Mouse (Mus musculus): Measurements from ENCODE around the gene Gm20388.
"Not testable (repeated sequence)": the region's sequence is repeated elsewhere in the genome, so short reads cannot be mapped to it uniquely, and the experiment has no call there.

The Gm20388 gene

GRCm38 (mm10) chr8:122611295-122612133 lies 2700.9 kb downstream of the Gm20388 start, which contains the start of the genes Galns and Trappc2l:
TSS of gene Galns (minus strand) at chr8:122611463.
TSS of gene Trappc2l (plus strand) at chr8:122611640.
- peak; percentile 94 to 96 for DNase-seq (ENCODE audit: low spot score in 2 of 2)

DNA sequence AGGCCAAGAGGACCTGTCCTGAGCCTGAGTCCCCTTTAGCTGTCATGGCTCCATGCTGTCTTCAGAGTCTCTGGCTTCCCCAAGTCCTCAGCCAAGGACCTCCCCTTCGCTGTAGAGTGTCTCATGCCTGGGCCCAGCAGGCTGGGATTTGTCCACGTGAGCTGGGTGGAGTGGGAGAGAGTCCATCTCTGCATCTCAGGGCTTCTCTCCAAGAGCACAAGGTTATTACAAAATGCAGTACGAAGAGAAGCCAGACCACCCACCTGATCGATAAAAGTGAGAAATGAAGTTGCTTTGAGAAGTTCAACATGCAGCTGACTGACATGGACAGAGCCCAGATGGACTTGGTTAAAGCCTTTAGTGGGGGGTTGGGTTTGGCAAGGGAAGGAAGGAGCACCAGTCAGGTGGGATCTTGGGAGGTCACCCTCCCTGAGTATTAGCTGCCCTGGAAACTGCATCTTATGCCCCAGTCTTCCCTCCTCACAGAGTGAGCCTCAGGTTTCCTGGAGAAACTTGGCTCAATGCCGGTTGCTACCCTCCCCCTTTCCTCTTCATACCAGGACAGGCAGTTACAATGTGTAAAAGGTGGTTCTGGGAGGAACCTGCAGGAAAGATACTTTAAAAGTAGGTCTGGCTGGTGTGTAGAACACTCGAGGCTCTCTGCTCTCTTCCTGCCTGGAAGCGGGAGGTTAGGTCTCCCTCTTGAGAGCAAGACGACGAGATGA lies 2705.7 kb downstream of the Gm20388 start:
- DNase-seq (ENCODE audit: low spot score in 2 of 2): peak in 1 of 2 experiments; percentile 51

DNA sequence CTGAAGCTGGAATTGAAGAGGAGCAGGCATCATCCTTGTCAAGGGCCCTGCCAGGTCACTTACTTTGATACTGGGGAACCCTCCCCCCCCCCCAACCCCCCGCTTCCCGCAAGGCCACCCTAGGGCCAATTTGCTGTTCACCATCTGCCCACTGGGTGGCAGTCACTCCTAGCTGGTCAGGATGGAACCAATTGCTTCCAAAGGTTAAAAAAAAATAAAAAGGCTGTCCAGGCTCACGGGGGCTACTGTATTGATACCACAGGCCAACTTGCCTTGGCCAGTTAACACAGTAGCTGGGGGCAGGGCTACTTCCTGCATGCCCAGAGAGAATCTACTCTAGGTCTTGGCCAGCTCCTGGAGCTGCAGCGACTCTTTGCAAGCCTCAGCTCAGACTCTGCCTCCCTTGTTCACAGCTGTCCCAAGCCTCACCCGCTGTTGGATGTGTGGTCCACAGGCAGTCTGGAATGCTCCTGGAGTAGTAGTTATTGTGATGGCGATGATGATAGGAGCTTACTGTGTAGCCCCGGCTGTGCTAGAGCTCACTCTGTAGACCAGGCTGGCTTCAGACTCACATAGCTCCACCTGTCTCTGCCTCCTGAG lies 2707.4 kb downstream of the Gm20388 start:
- DNase-seq (ENCODE audit: low spot score in 2 of 2): peak; percentile 75 to 81

DNA sequence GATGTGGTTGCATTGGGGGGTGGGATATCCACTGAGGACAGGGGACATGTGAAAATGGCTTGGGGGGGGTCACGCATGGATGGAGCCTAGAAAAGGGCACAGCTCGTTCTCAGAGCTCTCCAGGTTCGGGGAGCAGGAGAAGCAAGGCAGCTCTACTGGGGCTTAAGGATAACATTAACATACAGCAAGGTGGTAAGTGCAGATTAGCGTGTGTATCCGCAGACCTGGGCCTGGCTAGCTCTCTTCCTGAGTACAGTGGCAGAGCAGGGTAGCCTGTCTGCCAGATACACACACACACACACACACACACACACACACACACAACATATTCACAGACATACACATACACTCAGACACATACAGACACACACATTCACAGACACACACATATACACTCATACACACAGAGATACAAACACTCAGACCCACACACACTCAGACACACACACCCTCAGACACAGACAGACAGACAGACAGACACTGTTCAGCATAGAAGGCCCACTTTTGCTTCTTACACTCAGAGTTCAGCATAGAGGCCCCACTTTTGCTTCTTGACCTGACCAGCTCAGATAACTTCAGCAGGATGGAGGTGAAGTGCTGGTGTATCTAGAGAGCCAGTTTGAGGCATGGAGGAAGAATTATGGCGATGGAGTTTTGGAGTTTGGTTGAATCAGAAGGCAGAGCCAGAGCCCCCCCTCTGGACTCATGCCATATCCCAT lies 2708.2 kb downstream of the Gm20388 start:
- no peak for DNase-seq (ENCODE audit: low spot score in 2 of 2)

DNA sequence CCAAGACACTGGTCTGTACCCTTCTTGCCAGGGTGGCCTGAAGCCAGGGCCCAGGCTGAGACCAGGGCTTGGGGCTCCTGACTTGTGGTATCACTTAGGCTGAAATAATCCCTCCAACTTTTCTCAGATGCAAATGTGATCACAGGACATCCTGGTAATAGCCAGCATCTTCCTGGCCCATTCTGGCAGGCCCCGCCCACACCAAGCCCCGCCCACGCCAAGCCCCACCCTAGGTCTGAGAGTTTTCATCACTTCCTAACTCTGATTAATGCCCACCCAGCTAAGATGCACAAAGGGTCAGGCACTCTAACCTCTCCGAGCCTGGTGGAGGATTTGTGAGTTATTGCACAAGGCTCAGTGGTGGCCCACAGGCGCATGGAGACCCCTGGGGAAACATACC lies 2709.8 kb downstream of the Gm20388 start:
- DNase-seq (ENCODE audit: low spot score in 2 of 2): no peak

GRCm38 (mm10) chr8:122622727-122623126 lies 2712.1 kb downstream of the Gm20388 start, which contains the start of gene Pabpn1l:
TSS of gene Pabpn1l (minus strand) at chr8:122622739.
- no peak for DNase-seq (ENCODE audit: low spot score in 2 of 2)

GRCm38 (mm10) chr8:122623844-122624642 lies 2713.4 kb downstream of the Gm20388 start:
- DNase-seq (ENCODE audit: low spot score in 2 of 2): peak; percentile 69 to 71

DNA sequence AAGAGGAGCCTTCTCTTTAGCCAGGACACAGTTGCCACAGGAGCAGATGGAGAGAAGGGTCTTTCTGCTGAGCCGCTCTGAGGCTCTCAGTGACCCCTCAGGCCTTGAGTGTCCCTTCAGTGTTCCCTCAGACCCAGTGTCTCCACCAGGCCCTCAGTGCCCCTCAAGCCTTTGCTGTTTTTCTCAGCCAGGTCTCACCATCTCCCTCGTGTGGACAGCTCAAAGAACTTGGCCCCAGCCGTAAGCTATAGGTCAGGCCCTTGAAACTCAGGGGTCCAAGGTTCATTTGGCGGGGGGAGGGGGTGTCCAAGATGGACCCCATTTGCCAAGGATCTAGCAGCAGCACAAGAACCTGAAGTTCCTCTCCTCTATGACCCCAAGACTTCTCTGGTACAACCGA lies 2714.0 kb downstream of the Gm20388 start:
- DNase-seq (ENCODE audit: low spot score in 2 of 2): no peak

DNA sequence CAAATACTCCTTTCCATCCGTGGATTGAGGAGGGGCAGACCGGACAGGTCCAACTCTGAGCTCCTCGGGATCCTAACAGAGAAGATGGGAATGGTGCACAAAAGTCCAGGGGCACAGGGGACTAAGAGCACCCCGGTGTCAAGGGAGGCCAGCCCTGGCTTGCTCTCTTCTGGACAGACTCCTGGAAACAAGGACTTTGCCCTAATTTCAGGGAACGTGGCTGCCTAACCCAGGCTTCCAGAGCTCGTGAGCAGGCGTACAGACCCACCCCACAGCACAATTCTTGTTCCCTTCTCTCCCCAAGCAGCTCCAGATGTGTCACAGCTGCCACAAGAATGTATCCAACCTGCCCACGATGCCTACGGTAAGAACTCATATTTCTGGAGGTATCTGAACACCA lies 2715.2 kb downstream of the Gm20388 start:
- no peak for DNase-seq (ENCODE audit: low spot score in 2 of 2)

- no peak for DNase-seq (ENCODE audit: low spot score in 2 of 2)
Observed at GRCm38 (mm10) chr8:122626896-122627295, 2716.3 kb downstream of the Gm20388 start.

GRCm38 (mm10) chr8:122629388-122629787 lies 2718.7 kb downstream of the Gm20388 start:
- DNase-seq (ENCODE audit: low spot score in 2 of 2): no peak

DNA sequence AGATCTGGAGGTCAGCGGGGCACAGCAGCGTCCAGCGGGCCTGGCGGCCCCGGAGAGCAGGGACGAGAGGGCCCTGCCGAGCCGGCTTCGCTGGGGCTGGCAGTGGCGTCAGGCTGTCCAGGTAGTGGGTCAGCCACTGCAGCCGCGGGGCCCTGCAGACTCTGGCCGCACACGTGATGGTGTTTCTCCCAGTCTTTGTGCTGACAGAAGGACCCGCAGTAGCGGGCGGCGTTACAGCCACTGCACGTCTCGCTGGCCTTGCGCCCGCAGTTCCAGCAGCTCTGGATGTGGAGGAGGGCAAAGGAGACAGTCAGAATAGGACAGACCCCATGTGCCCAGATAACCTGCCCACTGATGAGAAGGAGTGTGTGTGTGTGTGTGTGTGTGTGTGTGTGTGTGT lies 2720.1 kb downstream of the Gm20388 start:
- DNase-seq (ENCODE audit: low spot score in 2 of 2): no peak

DNA sequence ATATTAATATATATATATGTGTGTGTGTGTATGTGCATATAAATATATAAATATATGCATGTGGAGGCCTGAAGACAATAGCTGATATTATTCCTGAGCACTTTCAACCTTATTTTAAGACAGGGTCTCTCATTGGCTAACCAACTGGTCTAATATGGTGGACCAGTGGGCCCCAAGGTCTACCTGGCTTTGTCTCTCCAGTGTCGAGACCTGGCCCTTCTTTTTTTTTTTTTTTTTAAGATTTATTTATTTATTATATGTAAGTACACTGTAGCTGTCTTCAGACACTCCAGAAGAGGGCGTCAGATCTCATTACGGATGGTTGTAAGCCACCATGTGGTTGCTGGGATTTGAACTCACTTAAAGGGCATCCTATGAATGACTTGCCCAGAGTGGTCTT lies 2721.5 kb downstream of the Gm20388 start:
- DNase-seq (ENCODE audit: low spot score in 2 of 2): not testable (repeated sequence)

DNA sequence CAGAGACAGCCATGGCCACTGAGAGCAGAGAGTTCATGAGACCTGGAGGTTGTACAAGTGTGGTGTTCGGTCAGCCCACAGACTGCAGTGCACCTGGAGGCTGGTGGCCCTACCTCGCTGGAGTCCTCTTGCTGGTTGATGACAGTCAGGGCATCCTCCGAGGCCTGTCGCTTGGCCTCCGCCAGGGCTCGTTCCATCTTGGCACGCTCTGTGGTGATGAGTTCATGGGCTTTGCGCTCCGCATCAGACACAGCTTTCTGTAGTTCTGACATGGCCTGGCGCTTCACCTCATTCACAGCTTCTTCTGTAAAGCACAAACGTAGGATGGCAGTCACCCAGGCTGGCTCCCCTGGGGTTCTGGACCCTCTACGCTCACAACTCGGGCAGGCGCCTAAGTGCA lies 2722.6 kb downstream of the Gm20388 start:
- DNase-seq (ENCODE audit: low spot score in 2 of 2): no peak

- no peak for DNase-seq (ENCODE audit: low spot score in 2 of 2)
Observed at GRCm38 (mm10) chr8:122635878-122636802, 2725.5 kb downstream of the Gm20388 start.

DNA sequence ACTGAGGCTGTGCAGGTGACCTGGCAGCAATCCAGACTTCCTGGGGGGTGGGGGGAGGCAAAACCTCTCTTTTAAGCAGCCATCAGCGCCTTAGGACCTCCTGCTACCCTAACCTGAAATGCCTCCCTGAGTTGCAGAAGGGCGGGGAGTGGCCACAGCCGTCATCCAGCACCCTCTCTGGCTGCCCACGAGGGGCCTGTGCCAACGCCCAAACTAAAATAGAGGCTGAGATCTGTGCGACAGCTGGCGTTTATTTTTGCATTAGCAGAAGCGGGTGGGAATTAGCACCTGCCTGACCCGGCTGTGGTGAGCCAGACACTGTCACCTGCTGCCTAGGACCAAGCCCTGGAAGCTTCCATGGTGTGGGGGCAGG lies 2726.1 kb downstream of the Gm20388 start:
- peak; percentile 68 to 71 for DNase-seq (ENCODE audit: low spot score in 2 of 2)

DNA sequence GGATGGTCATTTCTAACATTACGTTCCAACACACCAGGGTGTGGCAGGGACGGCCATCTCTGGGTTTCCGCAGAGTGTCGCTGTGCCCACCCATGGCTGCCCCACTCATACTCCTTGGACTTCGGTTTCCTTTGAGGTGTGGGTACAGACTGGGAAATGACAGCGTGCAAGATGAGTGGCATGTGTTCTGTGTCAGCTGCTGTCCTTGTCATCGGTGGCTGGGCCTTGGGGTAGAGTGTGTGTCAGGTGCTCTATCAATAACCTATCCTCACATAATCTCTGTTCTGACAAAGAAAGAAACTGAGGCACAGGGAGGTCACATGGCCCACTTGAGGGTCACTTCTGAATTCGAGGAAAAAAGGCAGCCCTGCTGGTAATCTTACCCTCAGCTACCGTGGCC lies 2726.6 kb downstream of the Gm20388 start:
- no peak for DNase-seq (ENCODE audit: low spot score in 2 of 2)

GRCm38 (mm10) chr8:122638601-122639000 lies 2728.0 kb downstream of the Gm20388 start:
- DNase-seq (ENCODE audit: low spot score in 2 of 2): no peak

GRCm38 (mm10) chr8:122639521-122640248 lies 2729.0 kb downstream of the Gm20388 start:
- DNase-seq (ENCODE audit: low spot score in 2 of 2): peak; percentile 88 to 90

Measured in heart, adult 9 months (tissue).